Mouse (Mus musculus): ENCODE measurements around the gene Gramd2. TPM values are rescaled to one million over a fixed set of nuclear protein-coding genes. Genes with fewer than 3 reads are reported as not detected.
"Not testable (repeated sequence)": the region's sequence is repeated elsewhere in the genome, so short reads cannot be mapped to it uniquely, and the experiment has no call there.

Gene Gramd2
- total RNA-seq, 2 experiments from 2014 or later: 0.09 to 0.18 TPM

DNA sequence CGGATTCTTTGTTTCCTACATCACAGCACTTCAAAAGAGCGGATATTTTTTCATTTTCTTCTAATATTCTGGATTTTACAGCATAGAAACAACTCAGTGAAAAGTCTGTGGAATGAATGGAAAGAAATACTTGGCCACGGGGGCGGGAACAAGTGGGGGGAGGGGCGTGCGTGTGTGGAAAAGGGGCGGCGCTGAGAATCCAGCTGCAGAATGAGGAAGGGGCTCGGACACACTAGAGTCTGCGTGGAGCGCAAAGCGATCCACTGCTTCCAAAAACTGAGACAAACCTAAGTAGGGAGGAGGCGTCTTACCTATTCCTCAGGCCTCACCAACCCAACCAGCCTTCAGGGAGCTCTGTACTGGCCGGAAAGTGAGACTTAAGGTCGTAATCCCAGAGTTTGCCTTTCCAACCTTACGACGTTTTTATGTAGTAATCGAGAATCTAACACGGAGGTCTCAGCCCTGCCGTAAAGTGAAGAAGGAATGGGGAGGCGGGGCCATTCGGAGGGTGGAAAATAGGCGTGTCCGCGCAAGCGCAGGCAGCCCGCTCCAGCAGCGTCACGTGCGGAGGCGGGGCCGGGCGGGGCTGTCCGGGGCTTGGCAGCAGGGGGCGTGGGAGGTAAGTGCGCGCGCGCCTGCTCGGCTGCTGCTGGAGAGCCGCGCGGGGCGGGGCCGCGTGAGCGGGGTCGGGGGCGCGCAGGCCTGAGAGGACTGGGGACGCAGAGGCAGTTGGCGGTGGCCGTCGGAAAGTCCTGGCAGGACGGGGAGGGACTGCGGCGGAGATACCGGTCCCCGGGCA lies 70.5 kb downstream of the Gramd2 start, which contains the start of the genes Senp8 and Myo9a:
Gene Senp8 (minus strand): TSS at position 444 of the 799 bp plus-strand sequence.
Gene Myo9a (plus strand): TSS at position 630 of the 799 bp plus-strand sequence.
- intact Hi-C loops (cut with DNase I; ENCODE audit: low total_unique reads): no loop called here
- DNase-seq: peak; percentile 99

DNA sequence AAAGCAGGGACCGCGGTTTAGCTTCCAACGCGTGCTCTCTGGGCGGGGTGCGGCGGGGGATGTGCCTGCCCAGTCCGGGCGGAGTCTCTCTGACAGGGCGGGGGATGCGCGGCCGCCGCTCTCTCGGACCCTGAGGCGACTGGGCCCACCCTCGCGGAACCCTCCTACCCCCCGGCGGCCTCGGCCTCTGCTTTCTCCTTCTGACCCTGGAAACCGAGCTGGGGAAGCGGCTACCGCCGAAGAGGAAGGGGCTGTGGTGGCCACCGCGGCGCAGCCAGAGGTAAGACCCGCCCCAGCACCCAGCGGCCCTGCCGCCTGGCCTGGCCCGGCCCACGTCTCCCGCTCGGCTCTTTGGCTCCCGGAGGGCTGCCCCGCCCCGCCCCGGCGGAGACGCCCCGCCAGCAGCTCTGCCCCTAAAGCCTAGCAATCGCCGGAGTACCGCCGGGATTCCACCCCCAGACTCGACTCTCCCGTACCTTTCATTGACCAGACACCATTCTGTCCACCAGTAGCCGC lies 71.2 kb downstream of the Gramd2 start:
- peak; percentile 91 for DNase-seq
- intact Hi-C loops (cut with DNase I; ENCODE audit: low total_unique reads): no loop called here

DNA sequence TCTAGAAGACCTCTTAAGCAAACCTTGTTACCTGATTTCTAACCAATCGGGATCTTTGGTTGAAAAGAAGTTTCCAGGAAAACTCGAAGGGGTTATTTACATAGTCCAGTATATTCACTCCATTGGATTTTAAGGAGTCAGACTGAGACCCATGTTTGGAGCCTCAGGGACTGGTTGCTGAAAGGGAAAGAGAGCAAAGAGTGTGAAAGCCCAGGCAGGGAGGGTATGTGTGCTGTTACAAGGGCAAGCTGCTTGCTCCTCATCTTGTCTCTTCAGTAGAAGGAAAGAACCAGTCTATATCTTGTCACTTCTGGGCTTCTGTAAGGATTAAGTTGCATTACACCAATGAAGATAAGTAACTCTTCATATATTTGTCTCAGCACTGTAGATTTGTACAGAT lies 72.0 kb downstream of the Gramd2 start:
- no peak for DNase-seq
- intact Hi-C loops (cut with DNase I; ENCODE audit: low total_unique reads): no loop called here

DNA sequence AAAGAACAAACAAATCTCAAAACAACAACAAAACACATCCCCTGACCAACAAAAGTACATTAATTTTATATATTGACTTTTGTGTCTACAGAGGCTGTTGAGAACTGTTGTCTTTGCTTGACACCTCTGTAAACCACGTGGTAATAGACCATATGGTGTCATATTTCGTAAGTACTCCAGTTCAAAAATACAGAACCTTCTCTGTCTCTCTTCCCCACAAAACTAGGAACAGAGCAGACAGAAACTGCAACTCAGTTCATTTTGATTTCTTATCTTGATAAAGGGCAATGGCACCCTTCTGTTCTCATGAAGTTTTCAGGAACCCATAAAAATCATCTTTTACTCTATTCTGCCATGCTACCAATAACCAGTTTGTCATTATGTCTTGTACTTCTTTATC lies 75.3 kb downstream of the Gramd2 start:
- DNase-seq: no peak
- intact Hi-C loops (cut with DNase I; ENCODE audit: low total_unique reads): no loop called here

DNA sequence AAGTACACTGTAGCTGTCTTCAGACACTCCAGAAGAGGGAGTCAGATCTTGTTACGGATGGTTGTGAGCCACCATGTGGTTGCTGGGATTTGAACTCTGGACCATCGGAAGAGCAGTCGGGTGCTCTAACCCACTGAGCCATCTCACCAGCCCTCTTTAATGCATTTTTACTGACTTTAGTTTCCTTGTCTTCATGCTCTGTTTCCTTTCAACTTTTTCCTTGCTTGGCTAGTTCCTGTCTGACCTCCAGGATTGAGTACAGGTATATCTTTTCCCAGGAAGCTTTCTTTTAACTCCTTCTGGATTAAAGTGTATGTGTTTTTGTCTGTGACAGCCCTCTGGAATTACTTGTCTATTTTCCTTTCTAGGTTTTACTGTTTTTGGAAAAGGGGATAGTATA lies 77.1 kb downstream of the Gramd2 start:
- intact Hi-C loops (cut with DNase I; ENCODE audit: low total_unique reads); DNase-seq: not testable (repeated sequence)

DNA sequence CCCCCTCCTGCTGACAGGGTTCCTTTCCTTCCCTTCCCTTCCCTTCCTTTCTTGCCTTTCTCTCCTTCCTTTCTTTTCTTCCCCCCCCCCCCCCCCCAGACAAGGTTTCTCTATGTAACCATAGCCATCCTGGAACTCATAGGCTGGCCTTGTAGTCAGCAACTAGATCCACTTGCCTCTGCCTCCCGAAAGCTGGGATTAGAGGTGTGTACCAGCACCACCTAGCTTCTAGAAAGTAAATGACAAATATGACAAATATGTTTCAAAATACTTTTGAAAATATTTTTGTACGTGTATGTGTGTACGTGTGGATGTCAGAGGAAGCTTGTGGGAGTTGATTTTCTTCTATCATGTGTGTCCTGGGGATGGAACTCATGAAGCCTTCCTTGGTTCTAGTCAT lies 80.6 kb downstream of the Gramd2 start:
- intact Hi-C loops (cut with DNase I; ENCODE audit: low total_unique reads): no loop called here
- DNase-seq: no peak

DNA sequence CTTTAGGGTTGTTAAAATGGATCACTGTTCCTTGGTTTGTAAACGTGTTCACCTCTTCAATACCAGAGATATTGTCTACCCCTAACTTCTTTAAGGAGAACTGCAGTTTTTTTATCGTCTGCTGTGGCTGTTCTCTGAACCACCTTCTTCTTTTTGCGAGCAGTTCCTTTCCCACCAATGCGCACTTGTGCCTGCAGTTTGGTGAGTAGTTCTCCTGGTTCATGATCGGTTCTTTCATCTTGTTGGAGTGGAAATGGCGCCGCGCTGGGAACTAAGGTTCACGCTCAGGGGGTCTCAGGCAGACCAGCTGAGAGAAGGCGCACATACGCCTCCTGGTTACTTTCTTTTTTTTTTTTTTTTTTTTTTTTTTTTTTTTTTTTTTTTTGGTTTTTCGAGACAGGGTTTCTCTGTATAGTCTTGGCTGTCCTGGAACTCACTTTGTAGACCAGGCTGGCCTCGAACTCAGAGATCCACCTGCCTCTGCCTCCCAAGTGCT lies 87.1 kb downstream of the Gramd2 start:
- intact Hi-C loops (cut with DNase I; ENCODE audit: low total_unique reads); DNase-seq: not testable (repeated sequence)

Other genes with a start within 250 kb of the Gramd2 start
- gene Arih1, start 193.5 kb upstream of the Gramd2 start, total RNA-seq (2021): 10 to 100 TPM; 77.7 to 82.2 TPM
- gene Hexa, start 140.6 kb upstream of the Gramd2 start, total RNA-seq (2021): 10 to 100 TPM; 21.2 to 22.4 TPM
- under 1 TPM; 0.42 to 0.43 TPM for gene Tmem202, start 140.3 kb upstream of the Gramd2 start, total RNA-seq (2021)
- not detected for gene Celf6, start 102.2 kb upstream of the Gramd2 start, total RNA-seq (2021)
- 10 to 100 TPM; 12.3 to 13.8 TPM for gene Parp6, start 62.9 kb upstream of the Gramd2 start, total RNA-seq (2021)
- gene Pkm, start 23.8 kb upstream of the Gramd2 start, total RNA-seq (2021): 1,000 to 10,000 TPM; 2,510 to 2,651 TPM
- gene Senp8, start 70.6 kb downstream of the Gramd2 start, total RNA-seq (2021): 10 to 100 TPM in 1 of 2 experiments, 1 to 10 TPM in 1; 6.0 to 10.3 TPM
- gene Myo9a, start 70.8 kb downstream of the Gramd2 start, total RNA-seq (2021): 10 to 100 TPM in 1 of 2 experiments, 1 to 10 TPM in 1; 9.7 to 14.5 TPM